Mouse (Mus musculus) olfactory bulb, adult 2 months (tissue): ENCODE measurements at regions not wholly inside any gene's neighbourhood (a gene's known extent, or its start where the extent isn't known, plus 50 kb on each side); places are given as distances from the start of the nearest gene placed in this dataset.

Source experiments
- CTCF ChIP-seq: fragments of 200-500 bp; IDR thresholded peaks from 2 replicates; pipeline ENCODE4 v1.5.1; 2012; ENCODE audit warnings: low read depth, mild to moderate bottlenecking, low read length, moderate library complexity; ENCODE audit not compliant: insufficient read depth
- POLR2A ChIP-seq: fragments of 200-500 bp; IDR thresholded peaks from 2 replicates; pipeline ENCODE4 v1.6.1; 2012; ENCODE audit warnings: mild to moderate bottlenecking, low read depth, low read length, moderate library complexity; ENCODE audit not compliant: insufficient read depth

DNA sequence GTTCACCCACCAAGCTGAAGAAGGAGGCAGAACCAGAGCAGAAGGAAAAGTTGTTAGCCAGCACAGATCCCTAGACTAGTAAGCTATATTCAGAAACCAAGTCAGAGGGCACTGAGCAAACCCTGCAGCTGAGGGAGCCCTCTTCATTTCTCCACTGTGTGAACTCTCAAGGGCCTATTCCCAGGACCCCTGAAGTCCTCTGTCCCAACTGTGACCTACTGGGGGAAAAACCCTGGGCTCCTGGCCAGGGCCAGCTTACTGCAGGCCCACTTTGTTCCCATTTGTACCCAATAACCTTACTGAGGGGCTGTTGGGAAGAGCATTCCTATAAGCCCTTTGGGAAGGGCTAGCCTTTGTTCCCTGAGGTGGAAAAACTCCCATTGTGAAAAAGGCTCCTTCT lies 174.7 kb upstream of the Camk1g start:
- TF ChIP-seq POLR2A (no peak), CTCF (no peak)
